Mouse (Mus musculus) liver, postnatal 0 days (tissue): ENCODE measurements at regions not wholly inside any gene's neighbourhood (a gene's known extent, or its start where the extent isn't known, plus 50 kb on each side); places are given as distances from the start of the nearest gene placed in this dataset.

Experiments used
- ATAC-seq: fragments of 200-750 bp; cut with Nextera tagmentation; 2 replicates; pipeline ENCODE4 v1.8.0; 2017; ENCODE audit warnings: mild to moderate bottlenecking, moderate library complexity
- DNase-seq: peaks from one replicate; pipeline ENCODE4 v3.0.0-alpha.2; 2016
- H3K27ac ChIP-seq: fragments of 300-500 bp; sonication (generic); 2 replicates; pipeline ENCODE4 v1.5.1; 2014; ENCODE audit warnings: antibody characterized with exemption, moderate library complexity, mild to moderate bottlenecking, low read depth
- H3K27me3 ChIP-seq: fragments of 300-500 bp; sonication (generic); 2 replicates; pipeline ENCODE4 v1.6.1; 2014; ENCODE audit warnings: low read length, control low read depth, mixed read lengths; ENCODE audit not compliant: insufficient read depth
- H3K36me3 ChIP-seq: fragments of 300-500 bp; sonication (generic); replicated peaks from 2 replicates; pipeline ENCODE4 v1.6.1; 2014; ENCODE audit warnings: mild to moderate bottlenecking, control low read depth, low read length, moderate library complexity, mixed read lengths; ENCODE audit not compliant: insufficient read depth
- H3K4me1 ChIP-seq: fragments of 300-500 bp; sonication (generic); 2 replicates; pipeline ENCODE4 v1.6.1; 2014; ENCODE audit warnings: antibody characterized with exemption, mild to moderate bottlenecking, control low read depth; ENCODE audit not compliant: insufficient read depth
- H3K4me2 ChIP-seq: fragments of 300-500 bp; sonication (generic); 2 replicates; pipeline ENCODE4 v1.6.1; 2014; ENCODE audit warnings: low read depth, mild to moderate bottlenecking, low read length, moderate library complexity, mixed read lengths
- H3K4me3 ChIP-seq: fragments of 300-500 bp; sonication (generic); 2 replicates; pipeline ENCODE4 v1.5.1; 2014; ENCODE audit warnings: low read depth, low read length
- H3K9ac ChIP-seq: fragments of 300-500 bp; sonication (generic); replicated peaks from 2 replicates; pipeline ENCODE4 v1.6.1; 2014; ENCODE audit warnings: mild to moderate bottlenecking, moderate library complexity
- H3K9me3 ChIP-seq: fragments of 300-500 bp; sonication (generic); 2 replicates; pipeline ENCODE4 v1.6.1; 2016; ENCODE audit warnings: mild to moderate bottlenecking, control low read depth, low read length, mixed read lengths
- CTCF ChIP-seq: sonication (generic); IDR thresholded peaks from 2 replicates; pipeline ENCODE4 v1.5.1; 2016; ENCODE audit warnings: antibody characterized with exemption, low read depth
- EP300 ChIP-seq: IDR thresholded peaks from 2 replicates; pipeline ENCODE4 v1.6.1; 2016; ENCODE audit warnings: antibody characterized with exemption, low read depth, mild to moderate bottlenecking
- WGBS: fragments of 180-500 bp; shearing (Covaris S2); extraction: QIAGEN DNeasy Blood & Tissue Kit; methylation state at CpG from one replicate; pipeline ENCODE4 v1.1.7; 2014; ENCODE audit not compliant: insufficient replicate concordance; 5-methylcytosine and 5-hydroxymethylcytosine counted together

GRCm38 (mm10) chr15:36333265-36333664, 674.3 kb downstream of the Zfp706 start:
- no peak for TF ChIP-seq CTCF
- TF ChIP-seq EP300: no peak
- H3K4me1 ChIP-seq: peaks cover 23% of the 10 kb centered on the region
- no peak for ATAC-seq
- 51% methylated on average over 3 of the region's 3 CpGs for WGBS
- no peaks in the 10 kb centered on the region for H3K27me3 ChIP-seq
- no peak overlapping the region for H3K4me3 ChIP-seq
- no peak overlapping the region for H3K4me2 ChIP-seq
- H3K9me3 ChIP-seq: no peaks in the 10 kb centered on the region
- DNase-seq: no peak
- H3K36me3 ChIP-seq: no peaks in the 10 kb centered on the region
- H3K27ac ChIP-seq: no peak overlapping the region
- no peak overlapping the region for H3K9ac ChIP-seq
